Comparison of ENCODE assay signal across 17 mouse cellular contexts in genomic region chr6:37842779-37843605, GRCm38 (mm10). TPM values are rescaled to one million over a fixed set of nuclear protein-coding genes. Genes with fewer than 3 reads are reported as not detected.
DNase-seq lines count a peak whose midpoint lies in the region; ATAC-seq and TF ChIP-seq lines count a peak whose summit lies in the region.
"Had no signal": no experiment of that assay in that cellular context is flagged by ENCODE, and none has a peak within 500 bp of the region (broad histone marks: within the 10 kb centered on the region; RNA-seq: fewer than 3 reads in every experiment).

No protein-coding gene starts in this region.

- no peak for TF ChIP-seq CTCF in spleen, adult 2 months (IDR thresholded peaks at IDR 0.05; ENCODE audit: extremely low read depth, insufficient read depth, insufficient read length, insufficient replicate concordance)
- no peak for TF ChIP-seq CTCF in kidney, postnatal 0 days (IDR thresholded peaks at IDR 0.05; ENCODE audit: low read depth)

- H3K9me3 ChIP-seq in kidney, postnatal 0 days (replicated peaks; ENCODE audit: low read length) = no peaks in the 10 kb centered on the region
- H3K9me3 ChIP-seq: forebrain, embryonic 13.5 days; hindbrain, embryonic 15.5 days; limb, embryonic 10.5 days; liver, embryonic 12.5 days; lung, embryonic 15.5 days had no signal

- no peaks in the 10 kb centered on the region for H3K27me3 ChIP-seq in spleen, adult 2 months (ENCODE audit: control insufficient read depth, insufficient read depth, low read length)
- no peaks in the 10 kb centered on the region for H3K27me3 ChIP-seq in kidney, postnatal 0 days (ENCODE audit: insufficient read depth, low read length)
- no peaks in the 10 kb centered on the region for H3K27me3 ChIP-seq in splenic B cell, adult 2 months (ENCODE audit: control insufficient read depth, insufficient read depth, low read length, poor library complexity, severe bottlenecking)
- H3K27me3 ChIP-seq: forebrain, embryonic 13.5 days; hindbrain, embryonic 15.5 days; lung, embryonic 15.5 days had no signal

- H3K36me3 ChIP-seq in spleen, adult 2 months (ENCODE audit: control insufficient read depth, insufficient read depth, low read length) = no peaks in the 10 kb centered on the region
- H3K36me3 ChIP-seq in kidney, postnatal 0 days (ENCODE audit: insufficient read depth, low read length) = no peaks in the 10 kb centered on the region
- H3K36me3 ChIP-seq in splenic B cell, adult 2 months (ENCODE audit: control insufficient read depth, insufficient read depth, low read length, poor library complexity, severe bottlenecking) = no peaks in the 10 kb centered on the region
- H3K36me3 ChIP-seq: hindbrain, embryonic 15.5 days; limb, embryonic 10.5 days; liver, embryonic 12.5 days; lung, embryonic 15.5 days; midbrain, embryonic 10.5 days had no signal

- H3K4me3 ChIP-seq in spleen, adult 2 months (ENCODE audit: extremely low read depth, insufficient read depth, insufficient read length) = no peak overlapping the region
- no peak overlapping the region for H3K4me3 ChIP-seq in kidney, postnatal 0 days (replicated peaks; ENCODE audit: low read depth, low read length)
- H3K4me3 ChIP-seq: forebrain, embryonic 13.5 days; hindbrain, embryonic 15.5 days; layer of hippocampus, adult 2 months; limb, embryonic 10.5 days; liver, embryonic 12.5 days; lung, embryonic 15.5 days; midbrain, embryonic 10.5 days had no signal

- no peak for TF ChIP-seq POLR2A in spleen, adult 2 months (IDR thresholded peaks at IDR 0.05; ENCODE audit: low read depth, low read length)

- peak; percentile 62 for ATAC-seq in inflammation-experienced regulatory T-cells, adult 6 months
- ATAC-seq in kidney, postnatal 0 days (replicated peaks; ENCODE audit: low FRiP score, low read depth) = peak; percentile 89
- ATAC-seq: forebrain, embryonic 13.5 days; liver, embryonic 12.5 days had no signal

- H3K4me1 ChIP-seq in spleen, adult 2 months (ENCODE audit: control insufficient read depth, insufficient read depth, insufficient read length) = peaks cover 6% of the 10 kb centered on the region; the same call in 1 of the 2 replicates
- no peaks in the 10 kb centered on the region for H3K4me1 ChIP-seq in kidney, postnatal 0 days (replicated peaks; ENCODE audit: insufficient read depth, low read length)
- H3K4me1 ChIP-seq: forebrain, embryonic 13.5 days; hindbrain, embryonic 15.5 days; limb, embryonic 10.5 days; liver, embryonic 12.5 days; lung, embryonic 15.5 days; midbrain, embryonic 10.5 days had no signal

- WGBS in spleen, adult 2 months = 34% methylated on average over 5 of the region's 5 CpGs
- 70% methylated on average over 5 of the region's 5 CpGs for WGBS in kidney, postnatal 0 days

- DNase-seq in spleen, adult 2 months (ENCODE audit: low read depth in 1 of 2, low spot score in 2 of 2) = peak; percentile 23 to 24
- no peak for DNase-seq in spleen, postnatal 14 days (ENCODE audit: low spot score in 2 of 2)
- peak; percentile 36 for DNase-seq in kidney, postnatal 0 days (ENCODE audit: low spot score)
- peak; percentile 68 for DNase-seq in splenic B cell, adult 2 months (ENCODE audit: low read depth, low spot score)
- DNase-seq in urinary bladder, adult 2 months (ENCODE audit: low spot score) = no peak
- DNase-seq in lung, postnatal 25 days (ENCODE audit: low spot score) = no peak
- DNase-seq in right cerebral cortex, adult 18-20 months = no peak
- DNase-seq: cerebellum, adult 11-12 months; heart, postnatal 10 days had no signal

- no peak overlapping the region for H3K4me2 ChIP-seq in kidney, postnatal 0 days (ENCODE audit: low read length)
- H3K4me2 ChIP-seq: forebrain, embryonic 13.5 days; hindbrain, embryonic 15.5 days; liver, embryonic 12.5 days; lung, embryonic 15.5 days had no signal

- no peak overlapping the region for H3K9ac ChIP-seq in kidney, postnatal 0 days (ENCODE audit: low read depth, low read length)
- H3K9ac ChIP-seq: forebrain, embryonic 13.5 days; hindbrain, embryonic 15.5 days; liver, embryonic 12.5 days; lung, embryonic 15.5 days had no signal

- no peak overlapping the region for H3K27ac ChIP-seq in spleen, adult 2 months (ENCODE audit: insufficient read depth, low read length)
- H3K27ac ChIP-seq in kidney, postnatal 0 days = peak overlapping the region; percentile 66
- H3K27ac ChIP-seq: forebrain, embryonic 13.5 days; hindbrain, embryonic 15.5 days; layer of hippocampus, adult 2 months; limb, embryonic 10.5 days; liver, embryonic 12.5 days; lung, embryonic 15.5 days; midbrain, embryonic 10.5 days had no signal

RNA-seq across cellular contexts. Expression of gene Trim24, which starts 27.6 kb away (rescaled TPM):
- polyA plus RNA-seq in spleen, adult 2 months (2012; rRNA removed) = 11.5 and 11.7 TPM in 2 replicates
- polyA plus RNA-seq in inflammation-experienced regulatory T-cells, adult 6 months (2017; shearing (Covaris generic)) = 10 to 100 TPM in 2 of 3 experiments, 1 to 10 TPM in 1; 8.5 to 18.2 (median 14.7) TPM
- polyA plus RNA-seq in kidney, postnatal 0 days (2015; fragmentation: Nextera tagmentation; extraction: Ambion mirVana) = 13.6 and 14.3 TPM in 2 replicates
- polyA plus RNA-seq in urinary bladder, adult 2 months (2012; rRNA removed) = 18.6 and 22.9 TPM in 2 replicates

Comparison
In these comparisons a context has a peak if more than half of its experiments do, and no peak if none do; other contexts are left out.
1. DNase-seq: peak in spleen, adult 2 months (2 of 2), kidney, postnatal 0 days (single experiment) and splenic B cell, adult 2 months (single experiment); none in spleen, postnatal 14 days (0 of 2), urinary bladder, adult 2 months (single experiment), lung, postnatal 25 days (single experiment) and right cerebral cortex, adult 18-20 months (single experiment).